Mouse (Mus musculus) mouse trophoblast stem cell (cell line): ENCODE data around the gene Gnas.

ENCODE experiments used
- in situ Hi-C, 2 experiments: fragments of 300-500 bp; cut with MseI, MboI; formaldehyde crosslinking; loops; 2 replicates in 1 of 2; 3 replicates in 1 of 2; pipeline ENCODE4 v1.15.1; 2025

Gene Gnas

GRCm38 (mm10) chr2:174294457-174294856 is 10.3 kb downstream of the Gnas start:
- in situ Hi-C loops = no loop called here

- in situ Hi-C loops = no loop called here
Measured at GRCm38 (mm10) chr2:174295175-174295899, 11.2 kb downstream of the Gnas start.

- in situ Hi-C loops = no loop called here
Measured at GRCm38 (mm10) chr2:174295900-174296465, 11.9 kb downstream of the Gnas start.

- in situ Hi-C loops = no loop called here
Measured at GRCm38 (mm10) chr2:174297086-174297571, 13.0 kb downstream of the Gnas start.

- in situ Hi-C loops = no loop called here
Measured at GRCm38 (mm10) chr2:174297851-174298250, 13.7 kb downstream of the Gnas start.

GRCm38 (mm10) chr2:174298471-174298870 is 14.4 kb downstream of the Gnas start:
- in situ Hi-C loops = no loop called here

GRCm38 (mm10) chr2:174299091-174299770 is 15.1 kb downstream of the Gnas start:
- in situ Hi-C loops = no loop called here

- in situ Hi-C loops = no loop called here
Measured at GRCm38 (mm10) chr2:174299771-174300160, 15.6 kb downstream of the Gnas start.

GRCm38 (mm10) chr2:174300186-174300585 is 16.1 kb downstream of the Gnas start:
- in situ Hi-C loops = no loop called here

- in situ Hi-C loops = no loop called here
Measured at GRCm38 (mm10) chr2:174300666-174301065, 16.5 kb downstream of the Gnas start.

GRCm38 (mm10) chr2:174302526-174302925 is 18.4 kb downstream of the Gnas start:
- in situ Hi-C loops = no loop called here

GRCm38 (mm10) chr2:174305646-174306045 is 21.5 kb downstream of the Gnas start:
- in situ Hi-C loops = no loop called here

- in situ Hi-C loops = no loop called here
Measured at GRCm38 (mm10) chr2:174307903-174308302, 23.8 kb downstream of the Gnas start.

GRCm38 (mm10) chr2:174310913-174311514 is 26.9 kb downstream of the Gnas start:
- in situ Hi-C loops = loop anchor here (5.0 to 10.0 kb wide), 4 partner anchors 144 to 546 kb away; partner anchors contain the start of gene Tubb1 (in 1 of the 2)

- in situ Hi-C loops = loop anchor here (5.0 to 10.0 kb wide), 4 partner anchors 143 to 546 kb away; partner anchors contain the start of gene Tubb1 (in 1 of the 2)
Measured at GRCm38 (mm10) chr2:174311613-174312012, 27.5 kb downstream of the Gnas start.

- in situ Hi-C loops = loop anchor here (5.0 to 10.0 kb wide), 4 partner anchors 143 to 545 kb away; partner anchors contain the start of gene Tubb1 (in 1 of the 2)
Measured at GRCm38 (mm10) chr2:174312118-174312647, 28.1 kb downstream of the Gnas start.

- in situ Hi-C loops = loop anchor here (5.0 to 10.0 kb wide), 4 partner anchors 142 to 545 kb away; partner anchors contain the start of gene Tubb1 (in 1 of the 2)
Measured at GRCm38 (mm10) chr2:174312661-174313060, 28.5 kb downstream of the Gnas start.

- in situ Hi-C loops = loop anchor here in 1 of 2 experiments (10.0 kb wide), 1 partner anchor 139 kb away; the partner anchor contains the start of gene Tubb1
Measured at GRCm38 (mm10) chr2:174315445-174315844, 31.3 kb downstream of the Gnas start.

GRCm38 (mm10) chr2:174316661-174317060 is 32.5 kb downstream of the Gnas start:
- in situ Hi-C loops = loop anchor here in 1 of 2 experiments (10.0 kb wide), 1 partner anchor 138 kb away; the partner anchor contains the start of gene Tubb1

GRCm38 (mm10) chr2:174325989-174326388 is 41.9 kb downstream of the Gnas start:
- in situ Hi-C loops = no loop called here

- in situ Hi-C loops = no loop called here
Measured at GRCm38 (mm10) chr2:174326481-174326880, 42.4 kb downstream of the Gnas start.
